8 mouse cellular contexts compared by ENCODE assay signal in genomic region chr14:64586386-64586859, GRCm38 (mm10).
DNase-seq lines count a peak whose midpoint lies in the region; ATAC-seq lines count a peak whose summit lies in the region.
"Had no signal": no experiment of that assay in that cellular context is flagged by ENCODE, and none has a peak within 500 bp of the region (broad histone marks: within the 10 kb centered on the region; RNA-seq: fewer than 3 reads in every experiment).

No protein-coding gene starts in this region.

- WGBS in liver, embryonic 11.5 days, result 6% methylated on average over 12 of the region's 12 CpGs
- WGBS in forebrain, embryonic 14.5 days, result 4% methylated on average over 12 of the region's 12 CpGs
- 3% methylated on average over 12 of the region's 12 CpGs for WGBS in limb, embryonic 13.5 days
- 7% methylated on average over 12 of the region's 12 CpGs for WGBS in stomach, embryonic 15.5 days

- ATAC-seq in liver, embryonic 11.5 days (replicated peaks; ENCODE audit: low FRiP score), result no peak
- ATAC-seq in forebrain, embryonic 14.5 days, result no peak
- ATAC-seq in limb, embryonic 13.5 days (ENCODE audit: low FRiP score, low read depth), result no peak
- no peak for ATAC-seq in stomach, embryonic 15.5 days (ENCODE audit: insufficient read depth, low FRiP score, low read depth)
- no peak for ATAC-seq in granulocyte monocyte progenitor cell, adult 5-6 weeks (replicated peaks; ENCODE audit: poor library complexity, severe bottlenecking)
- ATAC-seq: Patski had no signal

- no peaks in the 10 kb centered on the region; the same call in 1 of the 2 replicates for H3K4me1 ChIP-seq in liver, embryonic 11.5 days (replicated peaks; ENCODE audit: control insufficient read depth, insufficient read depth, low read length)
- H3K4me1 ChIP-seq in forebrain, embryonic 14.5 days (ENCODE audit: control insufficient read depth, insufficient read depth, low read length), result peaks cover 22% of the 10 kb centered on the region
- H3K4me1 ChIP-seq in limb, embryonic 13.5 days, result peaks cover 33% of the 10 kb centered on the region
- peaks cover 26% of the 10 kb centered on the region for H3K4me1 ChIP-seq in stomach, embryonic 15.5 days

- no peak overlapping the region for H3K9ac ChIP-seq in liver, embryonic 11.5 days (ENCODE audit: low read depth, low read length)
- peak overlapping the region; percentile 99 for H3K9ac ChIP-seq in forebrain, embryonic 14.5 days (ENCODE audit: low read length)
- no peak overlapping the region for H3K9ac ChIP-seq in limb, embryonic 13.5 days
- H3K9ac ChIP-seq in stomach, embryonic 15.5 days, result no peak overlapping the region

- peaks cover 83% of the 10 kb centered on the region for H3K27me3 ChIP-seq in liver, embryonic 11.5 days (replicated peaks; ENCODE audit: control insufficient read depth, insufficient read depth, low read length)
- no peaks in the 10 kb centered on the region for H3K27me3 ChIP-seq in forebrain, embryonic 14.5 days (replicated peaks; ENCODE audit: control insufficient read depth, insufficient read depth, low read length)
- H3K27me3 ChIP-seq in limb, embryonic 13.5 days, result peaks cover 99% of the 10 kb centered on the region
- peaks cover 82% of the 10 kb centered on the region for H3K27me3 ChIP-seq in stomach, embryonic 15.5 days (replicated peaks)

- H3K4me3 ChIP-seq in liver, embryonic 11.5 days (ENCODE audit: low read depth, low read length), result no peak overlapping the region; the same call in 1 of the 2 replicates
- H3K4me3 ChIP-seq in forebrain, embryonic 14.5 days (ENCODE audit: low read depth, low read length), result peak overlapping the region; percentile 79
- H3K4me3 ChIP-seq in limb, embryonic 13.5 days, result peak overlapping the region; percentile 51
- peak overlapping the region; percentile 45; the same call in 1 of the 2 replicates for H3K4me3 ChIP-seq in stomach, embryonic 15.5 days (replicated peaks)

- no peak for DNase-seq in liver, embryonic 11.5 days (ENCODE audit: low spot score)
- no peak for DNase-seq in liver
- peak; percentile 68 for DNase-seq in forebrain, embryonic 14.5 days (ENCODE audit: low spot score)
- no peak for DNase-seq in urinary bladder, postnatal 4 days (ENCODE audit: low spot score in 2 of 2)

- peak overlapping the region; percentile 78; the same call in 1 of the 2 replicates for H3K4me2 ChIP-seq in liver, embryonic 11.5 days
- H3K4me2 ChIP-seq in forebrain, embryonic 14.5 days (ENCODE audit: low read length), result peak overlapping the region; percentile 96
- H3K4me2 ChIP-seq in limb, embryonic 13.5 days (replicated peaks), result peak overlapping the region; percentile 91
- peak overlapping the region; percentile 86; the same call in 1 of the 2 replicates for H3K4me2 ChIP-seq in stomach, embryonic 15.5 days

- no peak overlapping the region for H3K27ac ChIP-seq in liver, embryonic 11.5 days (ENCODE audit: low read depth, low read length)
- H3K27ac ChIP-seq in forebrain, embryonic 14.5 days (ENCODE audit: low read depth, low read length), result peak overlapping the region; percentile 100
- no peak overlapping the region for H3K27ac ChIP-seq in limb, embryonic 13.5 days
- no peak overlapping the region for H3K27ac ChIP-seq in stomach, embryonic 15.5 days

- H3K36me3 ChIP-seq in liver, embryonic 11.5 days (ENCODE audit: control insufficient read depth, insufficient read depth, low read length), result no peaks in the 10 kb centered on the region
- peaks cover 15% of the 10 kb centered on the region for H3K36me3 ChIP-seq in forebrain, embryonic 14.5 days (ENCODE audit: control insufficient read depth, insufficient read depth, low read length)
- no peaks in the 10 kb centered on the region for H3K36me3 ChIP-seq in limb, embryonic 13.5 days
- no peaks in the 10 kb centered on the region for H3K36me3 ChIP-seq in stomach, embryonic 15.5 days

- H3K9me3 ChIP-seq in liver, embryonic 11.5 days (ENCODE audit: control insufficient read depth, low read length), result no peaks in the 10 kb centered on the region
- no peaks in the 10 kb centered on the region for H3K9me3 ChIP-seq in forebrain, embryonic 14.5 days (replicated peaks; ENCODE audit: control insufficient read depth, low read length)
- no peaks in the 10 kb centered on the region for H3K9me3 ChIP-seq in limb, embryonic 13.5 days
- H3K9me3 ChIP-seq in stomach, embryonic 15.5 days, result no peaks in the 10 kb centered on the region
